Mouse (Mus musculus): ENCODE results near the gene Leng1.

Leng1 gene

GRCm38 (mm10) chr7:3629543-3630477, 35.8 kb downstream of the Leng1 start, which contains the start of the genes Tfpt and Prpf31:
TSS of gene Tfpt (minus strand) at chr7:3629929.
TSS of gene Prpf31 (plus strand) at chr7:3629985.
- DNase-seq (ENCODE audit: low spot score in 2 of 2), result peak; percentile 88 to 92

DNA sequence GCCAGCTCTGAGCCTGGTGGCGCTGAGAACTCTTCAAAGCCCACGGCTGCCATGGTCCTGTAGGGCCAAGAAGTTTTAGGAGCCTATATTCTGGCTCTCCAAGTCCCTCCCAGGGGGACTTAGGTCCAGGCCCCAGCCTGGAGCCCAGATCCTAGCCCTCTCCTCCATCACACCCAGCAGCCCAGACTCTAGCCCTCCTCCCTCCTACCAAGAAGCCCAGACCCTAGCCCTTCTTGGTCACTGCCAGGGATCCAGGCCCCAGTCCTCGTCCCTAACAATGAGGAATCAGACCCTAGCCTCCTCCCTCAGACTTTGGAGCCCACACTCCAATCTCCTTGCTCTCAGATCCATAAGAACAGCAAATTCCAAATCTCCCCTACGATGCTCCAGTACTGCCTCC, 36.6 kb downstream of the Leng1 start:
- no peak for DNase-seq (ENCODE audit: low spot score in 2 of 2)

DNA sequence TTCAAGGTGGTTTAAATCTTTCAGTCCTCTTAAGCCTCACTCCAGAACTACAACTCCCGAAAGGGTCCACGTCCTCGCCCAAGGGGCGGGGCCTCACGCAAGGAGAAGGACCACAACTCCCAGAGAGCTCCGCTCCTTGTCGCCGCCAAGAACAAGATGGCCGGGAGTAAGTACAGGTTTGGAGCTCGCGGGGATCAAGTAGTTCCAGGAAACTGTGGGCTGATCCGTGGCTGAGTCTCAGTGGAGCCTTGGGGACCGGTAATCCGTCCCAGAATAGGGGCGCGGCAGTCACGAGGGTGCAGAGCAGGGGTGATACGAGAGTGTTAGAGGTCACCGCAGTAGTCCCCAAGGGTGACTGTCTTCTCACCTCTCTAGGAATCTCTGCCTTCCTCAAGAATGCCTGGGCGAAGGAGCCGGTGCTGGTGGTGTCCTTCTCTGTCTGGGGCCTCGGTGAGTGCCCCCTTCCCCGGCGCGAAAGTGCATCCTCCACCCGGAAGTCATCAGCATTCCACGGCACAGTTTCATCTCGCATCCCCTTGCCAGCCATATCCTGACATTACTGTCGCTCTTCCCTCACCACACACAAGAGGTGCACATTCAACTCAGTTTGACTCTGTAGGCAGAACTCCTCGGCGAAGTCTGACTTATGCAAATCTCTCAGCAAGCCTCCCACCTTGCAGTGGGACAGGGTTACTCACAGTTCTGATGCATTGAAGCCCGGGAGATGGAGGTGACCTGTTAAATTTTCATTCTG, 48.2 kb downstream of the Leng1 start, which contains the start of gene Ndufa3:
TSS of gene Ndufa3 (plus strand) at position 132 of the 754 bp plus-strand sequence.
- DNase-seq (ENCODE audit: low spot score in 2 of 2), result peak; percentile 83 to 89

- DNase-seq (ENCODE audit: low spot score in 2 of 2), result no peak
Measured at GRCm38 (mm10) chr7:3616389-3617241, 49.0 kb downstream of the Leng1 start.

DNA sequence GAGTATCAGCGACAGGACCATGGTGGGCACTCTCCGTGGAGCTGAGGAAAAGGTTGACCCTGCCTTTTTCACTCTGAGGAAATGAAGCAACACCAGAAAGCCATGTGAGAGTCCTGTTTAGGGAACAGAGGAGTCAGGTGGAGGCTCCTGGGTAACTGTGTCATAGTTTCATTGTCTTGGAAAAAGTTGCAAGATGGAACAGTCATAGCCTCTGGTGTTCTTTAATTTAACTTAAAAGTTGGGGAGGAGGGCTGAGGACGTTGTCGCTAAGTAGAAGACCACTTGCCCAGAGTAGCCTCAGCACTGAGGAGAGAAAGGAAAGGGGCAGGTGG, 49.6 kb downstream of the Leng1 start, which contains the start of gene Oscar:
TSS of gene Oscar (minus strand) at position 101 of the 332 bp plus-strand sequence.
- no peak for DNase-seq (ENCODE audit: low spot score in 2 of 2)

GRCm38 (mm10) chr7:3614021-3614420, 51.6 kb downstream of the Leng1 start:
- no peak for DNase-seq (ENCODE audit: low spot score in 2 of 2)

DNA sequence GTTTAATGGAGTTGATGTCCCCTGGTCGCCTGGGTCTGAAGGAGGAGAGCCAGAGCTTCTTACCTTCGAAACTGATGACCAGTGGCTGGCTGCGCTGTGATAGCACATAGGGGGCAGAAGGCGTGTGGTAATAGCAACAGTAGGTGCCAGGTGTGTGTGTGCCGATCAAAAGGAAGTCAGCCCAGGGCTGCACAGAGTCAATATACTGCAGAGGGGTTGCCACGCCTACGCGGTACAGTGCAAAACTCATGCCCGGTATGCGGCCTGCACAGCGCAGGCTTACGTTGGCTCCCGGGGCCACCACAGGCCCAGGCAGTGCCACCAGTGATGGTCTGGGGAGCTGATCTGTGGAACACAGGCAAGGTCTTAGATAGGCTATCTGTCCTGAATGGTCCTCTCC, 54.6 kb downstream of the Leng1 start:
- no peak for DNase-seq (ENCODE audit: low spot score in 2 of 2)

- no peak for DNase-seq (ENCODE audit: low spot score in 2 of 2)
Measured at GRCm38 (mm10) chr7:3610437-3610836, 55.2 kb downstream of the Leng1 start.
